Mouse (Mus musculus): ENCODE data around the gene Dhx34.

DNA sequence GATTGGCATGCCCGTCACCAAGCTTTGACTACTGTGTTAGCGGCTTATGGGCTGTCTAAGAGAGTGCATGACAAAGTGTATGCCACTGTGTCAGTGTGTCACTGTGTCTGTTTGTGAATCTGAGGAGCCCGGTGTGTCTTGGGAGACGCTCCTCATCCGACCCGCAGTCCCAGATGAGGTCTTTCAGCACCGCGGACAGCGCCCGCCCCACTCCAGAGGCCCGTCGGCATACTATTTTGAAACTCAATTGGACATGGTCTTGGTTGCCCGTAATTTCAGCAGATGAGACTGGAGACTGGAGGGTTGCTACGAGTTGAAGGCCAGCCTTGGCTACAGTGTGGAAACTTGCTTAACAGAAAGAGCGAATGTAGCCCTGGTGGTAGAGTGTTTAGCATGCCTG is 74.2 kb downstream of the Dhx34 start:
- no peak for TF ChIP-seq CHD2 (IDR thresholded peaks at IDR 0.05; ENCODE audit: low read depth, low read length)
- TF ChIP-seq HCFC1 (IDR thresholded peaks at IDR 0.05; ENCODE audit: borderline replicate concordance, insufficient read depth, low read length): no peak
- no peak for TF ChIP-seq ZC3H11A (IDR thresholded peaks at IDR 0.05; ENCODE audit: borderline replicate concordance, low read depth, low read length)
- no peak for TF ChIP-seq ZNF384 (IDR thresholded peaks at IDR 0.05; ENCODE audit: low read depth, low read length)
